Mouse (Mus musculus) brain, adult 2 months (tissue): ENCODE data around the gene Gm20721.
"Not testable (repeated sequence)": the region's sequence is repeated elsewhere in the genome, so short reads cannot be mapped to it uniquely, and the experiment has no call there.

Experiments
- DNase-seq: peaks from one replicate; pipeline ENCODE4 v3.0.0; 2011; ENCODE audit warnings: low read depth, low spot score

Gm20721 gene

DNA sequence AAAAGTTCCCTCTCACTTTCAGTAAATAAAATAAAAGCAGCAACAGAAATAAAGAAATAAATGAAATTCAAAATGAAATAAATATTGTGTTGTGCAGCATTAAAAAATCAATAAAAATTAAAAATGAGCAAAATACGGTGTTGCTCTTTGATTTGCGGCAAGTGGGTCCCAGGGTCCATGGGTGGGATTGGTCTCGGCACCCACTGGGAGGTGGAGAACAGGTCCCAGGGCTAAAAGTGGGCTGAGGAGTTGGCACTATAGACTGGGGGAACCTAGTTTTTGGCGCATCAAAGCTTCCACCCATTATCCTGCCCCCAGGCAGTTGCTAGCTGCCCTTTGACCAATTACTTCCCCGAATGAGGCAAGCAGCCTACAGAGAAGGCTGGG, at the start of gene Gm20721:
TSS of gene Gm20721 (minus strand) at position 101 of the 387 bp plus-strand sequence.
- no peak for DNase-seq

DNA sequence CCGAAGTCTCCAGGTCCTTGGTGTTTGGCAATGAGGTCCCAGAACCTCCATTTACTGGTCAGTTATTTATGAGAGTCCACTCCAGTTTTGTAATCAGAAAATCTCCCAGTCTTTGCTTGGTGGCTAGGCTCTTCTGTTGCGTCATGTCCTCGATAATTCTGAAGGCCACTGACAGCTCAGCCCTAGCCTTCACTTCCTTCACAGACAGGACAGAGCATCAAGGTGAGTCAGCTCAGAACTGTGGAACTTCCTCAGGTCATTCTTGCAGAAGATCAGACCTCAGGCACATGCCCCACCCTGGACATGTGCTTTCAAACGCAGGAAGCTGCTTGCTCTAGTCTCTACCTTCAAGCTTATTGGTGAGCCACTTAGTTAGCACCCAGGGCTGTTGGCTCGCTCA, 46.9 kb upstream of the Gm20721 start:
- DNase-seq, result no peak

DNA sequence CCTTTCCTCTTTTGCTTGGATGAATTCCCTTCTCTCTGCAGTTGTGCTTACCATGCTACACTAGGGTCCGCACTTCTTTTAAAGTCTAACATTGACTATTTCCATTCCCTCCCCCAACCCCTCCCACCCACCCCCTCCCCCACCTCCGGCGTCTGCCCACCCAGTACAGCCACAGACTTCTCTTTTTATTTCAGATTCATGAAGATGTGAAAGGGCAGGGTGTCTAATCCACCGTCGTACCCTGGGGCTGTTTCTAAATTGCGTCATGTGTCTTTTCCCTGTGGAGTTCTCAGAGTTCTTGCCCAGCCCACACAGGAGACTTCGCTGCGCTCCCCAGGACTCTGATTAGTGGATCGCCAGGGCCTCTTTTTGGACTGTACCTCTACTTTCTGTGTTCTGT, 46.0 kb upstream of the Gm20721 start:
- no peak for DNase-seq

DNA sequence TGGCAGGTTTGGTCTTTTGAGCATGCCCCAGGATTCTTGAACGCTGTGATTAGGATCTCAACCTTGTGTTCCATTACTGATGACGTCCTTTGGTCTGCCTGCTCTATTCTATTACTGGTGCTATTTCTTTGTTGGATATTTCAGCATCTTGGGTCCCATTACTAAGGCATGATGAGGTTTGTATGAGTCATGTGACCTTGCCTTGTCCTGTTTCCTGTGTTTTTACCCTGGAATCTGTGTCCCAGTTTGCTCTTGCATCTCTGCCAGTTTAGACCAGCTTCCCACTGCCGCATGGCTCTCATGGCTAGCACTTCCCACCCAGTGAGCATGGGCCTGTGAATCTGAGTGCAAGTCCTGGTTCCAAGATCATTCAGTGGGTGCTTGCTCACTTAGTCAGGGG, 45.4 kb upstream of the Gm20721 start:
- DNase-seq, result no peak

GRCm38 (mm10) chr2:174381021-174381420, 34.5 kb upstream of the Gm20721 start:
- no peak for DNase-seq

- no peak for DNase-seq
Observed at GRCm38 (mm10) chr2:174366571-174366970, 20.1 kb upstream of the Gm20721 start.

DNA sequence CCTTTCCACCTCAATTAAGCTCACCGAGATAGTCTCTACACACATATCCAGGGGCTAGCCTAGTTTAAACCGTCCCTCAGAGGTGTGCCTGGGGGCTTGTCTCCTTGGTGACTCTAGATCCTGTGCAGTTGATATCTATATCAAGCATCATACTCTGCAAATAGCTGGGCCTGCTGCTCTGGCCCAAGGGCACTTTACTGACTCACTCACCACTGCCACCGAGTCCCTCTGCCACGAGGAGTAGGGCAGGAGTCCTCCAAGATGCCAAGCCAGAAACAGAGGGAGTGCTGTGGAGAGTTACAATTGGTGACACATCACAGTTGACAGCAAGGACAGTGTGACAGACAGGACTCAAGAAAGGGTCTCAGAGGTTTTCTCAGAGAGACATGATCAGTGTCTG, 13.1 kb upstream of the Gm20721 start:
- no peak for DNase-seq

DNA sequence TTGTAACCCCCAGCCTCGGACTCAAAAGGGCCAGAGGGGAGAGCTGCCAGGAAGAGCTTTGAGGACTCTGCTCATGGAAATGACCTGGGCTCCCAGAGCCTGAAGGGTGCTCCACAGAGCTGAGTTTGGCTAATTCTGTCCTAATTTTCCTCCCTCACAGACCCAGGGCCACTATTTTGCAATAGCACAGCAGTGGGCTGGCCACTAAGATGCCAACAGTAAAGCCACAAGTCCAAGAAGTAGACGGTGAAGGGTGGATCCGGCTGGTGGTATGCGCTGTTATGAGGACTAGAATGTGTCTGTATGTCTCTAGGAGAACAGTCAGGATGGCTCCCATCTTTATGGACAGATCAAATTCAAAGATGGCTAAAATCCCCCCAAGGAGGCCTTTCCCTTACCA, 12.0 kb upstream of the Gm20721 start:
- DNase-seq, result no peak

DNA sequence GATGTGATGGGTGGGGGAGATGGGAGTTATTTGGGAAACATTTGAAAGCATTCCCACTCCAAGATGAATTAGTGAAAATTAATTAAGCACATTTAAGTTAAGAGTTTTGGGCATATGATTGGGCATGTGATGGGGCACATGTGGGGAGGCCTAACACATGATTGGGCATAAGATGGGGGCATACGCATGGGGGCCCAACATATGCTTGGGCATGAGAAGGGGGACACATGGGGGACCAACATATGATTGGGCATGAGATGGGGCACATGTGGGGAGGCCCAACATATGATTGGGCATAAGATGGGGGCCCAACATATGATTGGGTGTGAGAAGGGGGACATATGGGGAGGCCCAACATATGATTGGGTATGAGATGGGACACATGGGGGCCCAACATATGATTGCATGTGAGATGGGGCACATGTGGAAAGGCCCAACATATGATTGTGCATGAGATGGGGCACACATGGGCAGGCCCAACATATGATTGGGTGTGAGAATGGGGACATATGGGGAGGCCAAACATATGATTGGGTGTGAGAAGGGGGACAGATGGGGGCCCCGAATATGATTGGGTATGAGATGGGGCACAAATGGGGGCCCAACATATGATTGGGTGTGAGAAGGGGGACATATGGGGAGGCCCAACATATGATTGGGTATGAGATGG, 622 bp upstream of the Gm20721 start:
- not testable (repeated sequence) for DNase-seq

DNA sequence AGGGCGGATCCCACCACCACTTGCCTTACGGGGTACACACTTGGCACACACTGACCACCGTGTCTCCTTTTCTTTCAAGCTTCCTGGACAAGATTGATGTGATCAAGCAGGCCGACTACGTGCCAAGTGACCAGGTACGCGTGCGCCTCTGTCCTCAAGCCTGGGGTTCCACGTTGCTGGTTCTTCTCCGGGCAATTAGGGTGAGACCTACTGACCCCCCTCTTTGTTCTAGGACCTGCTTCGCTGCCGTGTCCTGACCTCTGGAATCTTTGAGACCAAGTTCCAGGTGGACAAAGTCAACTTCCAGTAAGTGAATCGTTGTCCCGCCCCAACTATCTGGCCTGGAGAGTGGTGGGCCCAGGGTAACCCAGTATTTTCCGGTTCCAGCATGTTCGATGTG, 1.5 kb downstream of the Gm20721 start:
- no peak for DNase-seq

DNA sequence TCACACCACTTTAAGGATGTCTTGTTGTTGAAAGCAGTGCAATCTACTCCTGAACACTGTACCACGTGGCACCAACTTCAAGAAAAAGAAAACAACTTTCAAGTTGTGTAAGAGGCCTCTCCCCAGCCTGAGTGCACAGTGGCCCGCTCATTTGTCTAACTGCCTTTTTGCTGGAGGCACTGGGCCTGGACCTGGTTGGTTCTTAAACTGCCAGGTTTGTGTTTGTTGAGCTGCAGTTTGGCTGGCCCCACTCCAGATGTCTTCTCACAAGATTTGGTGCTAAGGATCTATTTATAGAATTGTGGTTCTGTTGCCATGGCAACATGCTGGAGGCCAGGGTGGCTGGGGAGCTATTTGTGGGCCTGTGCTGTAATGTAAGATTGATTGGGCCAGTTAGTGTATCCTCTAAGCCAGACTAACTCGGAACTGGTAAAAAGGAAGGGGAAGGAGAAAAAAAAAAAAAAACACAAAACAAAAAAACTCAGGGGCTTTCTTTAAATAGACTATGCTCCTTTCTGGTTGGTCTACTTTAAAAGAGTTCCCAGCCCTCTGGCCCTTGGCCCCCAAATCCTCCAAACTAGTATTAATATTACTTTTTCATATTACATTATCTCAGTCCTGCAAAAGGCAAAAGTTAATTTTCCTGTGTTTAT, 2.4 kb downstream of the Gm20721 start:
- DNase-seq, result peak; percentile 95

DNA sequence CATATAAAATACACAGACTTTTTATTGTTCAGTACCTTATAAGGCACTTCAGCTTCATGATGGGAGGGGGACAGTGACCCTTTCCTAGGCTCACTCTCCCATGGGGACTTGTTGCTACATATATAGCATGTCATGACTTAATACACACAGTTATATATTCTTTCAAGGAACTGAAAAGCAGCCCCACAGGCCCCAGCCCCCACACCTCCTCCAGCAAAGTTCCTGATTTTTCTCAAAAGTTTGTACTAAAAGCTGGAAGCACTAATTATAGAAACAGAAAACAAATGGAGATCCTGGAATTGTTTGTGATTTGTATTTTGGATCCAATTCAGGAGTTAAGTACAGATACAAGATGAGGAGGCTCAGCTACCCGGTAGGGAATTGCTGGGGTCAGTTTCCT, 2.9 kb downstream of the Gm20721 start:
- DNase-seq, result no peak

DNA sequence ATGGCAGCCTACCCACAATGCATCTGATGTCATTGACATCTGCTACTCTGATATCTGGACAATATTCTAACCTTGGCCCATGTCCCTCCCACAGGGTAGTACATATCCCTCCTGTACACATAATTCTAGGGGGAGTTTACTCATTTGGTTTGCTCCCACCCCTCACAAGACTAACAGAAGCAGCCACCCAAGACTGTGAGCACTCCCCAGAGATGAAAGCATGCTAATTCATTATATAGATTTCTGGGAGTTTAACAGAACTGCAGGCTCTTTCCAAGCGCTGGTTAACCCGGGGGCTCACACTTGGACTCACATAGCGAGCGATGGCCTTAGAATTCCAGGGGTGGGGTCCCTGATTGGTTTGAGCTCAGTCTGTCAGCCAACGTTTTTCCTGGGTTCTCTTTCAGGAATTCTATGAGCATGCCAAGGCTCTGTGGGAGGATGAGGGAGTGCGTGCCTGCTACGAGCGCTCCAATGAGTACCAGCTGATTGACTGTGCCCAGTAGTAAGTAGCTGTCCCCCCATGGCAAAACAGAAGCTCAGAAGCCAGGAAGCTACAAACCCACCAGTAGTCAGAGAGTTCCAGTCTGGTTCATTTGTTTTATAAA, 3.6 kb downstream of the Gm20721 start:
- DNase-seq, result no peak

DNA sequence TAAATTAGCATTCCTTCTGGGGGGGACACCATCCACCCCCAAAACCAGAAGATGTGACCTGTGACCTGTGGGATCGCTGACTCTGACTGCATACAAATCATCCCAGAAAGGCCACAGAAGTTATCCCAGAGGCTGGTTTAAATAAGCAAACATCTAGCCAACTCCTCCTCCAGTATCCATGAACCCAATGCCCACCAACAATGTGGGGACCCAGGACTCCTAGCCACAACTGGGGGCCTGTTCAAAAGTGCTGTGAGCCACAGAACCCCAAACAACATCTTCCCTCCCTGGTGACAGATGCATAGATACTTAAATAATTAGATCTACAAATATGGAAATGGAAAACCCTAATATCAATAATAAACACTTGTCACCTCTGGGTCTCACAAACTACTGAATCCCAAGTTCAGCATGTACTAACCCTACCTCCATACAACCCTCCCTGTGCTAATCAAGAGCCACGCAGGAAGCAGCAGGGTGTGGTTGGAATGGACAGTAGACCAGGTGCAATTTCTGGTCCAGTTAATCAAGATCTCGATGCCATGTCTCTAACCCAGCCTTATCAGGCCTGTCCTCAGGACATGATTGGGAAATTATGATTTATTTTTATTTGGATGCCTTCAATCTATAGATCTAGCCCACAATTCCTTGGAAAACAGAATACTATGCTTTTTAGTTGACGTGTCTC, 5.5 kb downstream of the Gm20721 start:
- DNase-seq, result no peak

DNA sequence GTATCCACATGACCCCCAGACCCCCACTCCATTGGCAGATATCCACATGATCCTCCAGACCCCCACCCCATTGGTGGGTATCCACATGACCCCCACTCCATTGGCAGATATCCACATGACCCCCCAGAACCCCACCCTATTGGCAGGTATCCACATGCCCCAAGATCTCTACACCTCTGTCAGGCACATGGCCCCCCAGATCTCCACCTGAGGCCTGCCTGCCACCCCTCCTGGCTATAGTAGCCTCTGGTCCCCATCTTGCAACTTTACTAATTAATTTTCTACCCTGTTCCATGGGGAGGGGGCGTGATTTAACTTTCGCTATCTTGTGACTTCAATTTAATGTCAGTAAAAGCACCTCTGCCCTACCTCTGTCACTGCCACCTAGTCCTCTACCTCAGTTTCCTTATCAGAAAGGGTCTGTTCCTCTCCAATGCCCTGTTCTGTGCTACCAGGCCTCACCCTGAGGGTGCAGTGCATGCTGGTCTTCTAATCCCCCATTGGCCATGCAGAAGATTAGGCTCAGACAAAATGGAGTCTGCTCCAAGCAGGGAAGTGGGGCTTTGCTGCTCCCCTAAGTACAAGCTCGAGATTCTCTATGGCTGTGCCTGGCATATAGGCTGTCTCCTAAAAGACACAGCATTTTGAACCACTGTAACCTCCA, 6.2 kb downstream of the Gm20721 start:
- no peak for DNase-seq

DNA sequence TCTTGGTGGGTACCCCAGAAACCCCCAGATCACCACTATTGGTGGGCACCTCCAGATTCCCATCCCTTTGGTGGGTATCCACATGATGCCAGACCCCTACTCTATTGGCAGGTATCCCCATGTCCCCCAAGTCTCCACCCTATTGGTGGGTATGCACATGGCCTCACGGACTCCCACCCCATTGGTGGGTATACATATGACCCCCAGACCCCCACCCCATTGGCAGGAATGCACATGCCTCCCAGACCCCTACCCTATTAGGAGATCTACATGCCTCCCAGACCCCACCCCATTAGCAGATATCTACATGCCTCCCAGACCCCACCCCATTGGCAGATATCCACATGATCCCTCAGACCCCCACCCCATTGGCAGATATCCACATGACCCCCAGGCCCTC, 6.8 kb downstream of the Gm20721 start:
- DNase-seq, result no peak

DNA sequence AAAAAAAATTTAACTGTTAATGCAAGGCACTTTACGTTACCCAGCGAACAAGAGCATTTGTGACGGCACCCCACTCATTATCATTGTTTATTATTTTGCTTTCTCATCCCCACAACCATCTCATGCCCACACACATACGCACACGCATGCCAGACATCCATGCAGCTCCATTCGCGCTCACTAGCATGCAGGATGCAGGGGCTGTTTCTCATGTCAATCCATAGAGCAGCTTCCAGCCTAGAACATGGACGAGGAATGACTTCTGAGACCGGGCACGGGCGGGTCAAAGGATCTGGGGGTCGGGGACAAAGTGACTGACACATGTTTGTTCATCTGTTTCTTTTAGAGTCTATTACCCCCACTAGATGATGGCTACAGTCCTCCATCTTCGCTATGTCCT, 9.2 kb downstream of the Gm20721 start:
- no peak for DNase-seq

GRCm38 (mm10) chr2:174334415-174334814, 12.1 kb downstream of the Gm20721 start:
- peak; percentile 34 for DNase-seq

DNA sequence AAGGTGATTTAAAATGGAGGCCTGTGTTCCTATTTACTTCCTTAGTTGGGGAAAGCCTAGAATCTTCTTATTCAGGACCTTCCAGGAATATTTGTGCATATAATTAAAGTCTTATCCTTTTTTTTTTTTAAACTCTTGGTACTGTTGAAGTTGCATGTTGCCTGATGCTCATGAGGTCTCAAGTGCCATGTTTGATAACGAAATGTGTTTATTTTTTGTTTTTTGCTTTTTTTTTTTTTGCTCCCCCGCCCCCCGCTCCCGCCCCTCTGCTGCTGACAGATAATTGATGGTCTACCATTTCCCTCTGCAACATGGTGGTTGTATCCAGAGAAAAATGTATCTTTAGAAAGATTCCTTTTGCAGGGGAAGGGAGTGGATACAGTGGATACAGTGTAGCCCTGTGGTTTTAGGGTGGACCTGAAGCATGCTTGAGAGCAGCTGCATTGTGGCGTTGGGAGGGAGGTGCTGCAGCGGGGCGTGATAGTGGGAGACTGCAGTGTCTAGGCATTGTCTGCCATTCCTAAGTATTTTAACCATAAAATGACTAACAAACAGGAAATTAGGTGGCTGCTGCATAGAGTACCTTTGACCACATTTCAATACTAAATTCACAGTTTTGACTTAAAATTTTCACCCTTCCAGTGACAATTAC, 13.1 kb downstream of the Gm20721 start:
- DNase-seq, result no peak

GRCm38 (mm10) chr2:174331282-174332030, 15.1 kb downstream of the Gm20721 start:
- no peak for DNase-seq
